Mouse (Mus musculus): ENCODE measurements at regions not wholly inside any gene's neighbourhood (a gene's known extent, or its start where the extent isn't known, plus 50 kb on each side); places are given as distances from the start of the nearest gene placed in this dataset.

GRCm38 (mm10) chr5:46005631-46006030 is 148.2 kb upstream of the Lcorl start:
- H3K27ac ChIP-seq (replicated peaks): no peak overlapping the region
- H3K9me3 ChIP-seq (replicated peaks): no peaks in the 10 kb centered on the region
- no peaks in the 10 kb centered on the region for H3K36me3 ChIP-seq
- H3K4me1 ChIP-seq: no peaks in the 10 kb centered on the region
- no peaks in the 10 kb centered on the region for H3K27me3 ChIP-seq (ENCODE audit: low read depth, poor library complexity, severe bottlenecking)
- no peak for DNase-seq (ENCODE audit: low spot score)
- H3K4me3 ChIP-seq: no peak overlapping the region
- WGBS: 86% methylated on average over 1 of the region's 1 CpGs

DNA sequence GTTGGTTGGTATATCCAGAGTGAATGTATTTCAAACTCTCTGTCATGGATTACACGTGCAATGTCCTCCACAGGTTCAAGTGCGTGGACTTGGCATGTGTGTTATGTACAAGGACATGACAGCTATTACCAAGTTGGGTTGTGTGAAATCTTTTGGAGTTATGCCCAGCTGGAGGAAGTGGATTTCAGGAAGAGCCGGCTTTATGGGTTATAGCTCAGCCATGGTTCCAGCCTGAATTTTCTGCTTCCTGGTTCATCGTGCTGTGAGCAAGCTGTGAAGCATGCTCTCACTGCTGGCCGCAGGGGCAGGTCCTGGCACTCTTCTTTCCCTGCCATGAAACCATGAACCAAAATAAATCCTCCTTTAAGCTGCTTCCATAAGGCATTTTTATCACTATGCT is 144.6 kb upstream of the Lcorl start:
- WGBS: 89% methylated on average over 5 of the region's 5 CpGs
- Histone ChIP-seq H3K27ac (replicated peaks) (no peak overlapping the region), H3K9me3 (replicated peaks) (no peaks in the 10 kb centered on the region), H3K36me3 (no peaks in the 10 kb centered on the region), H3K4me1 (no peaks in the 10 kb centered on the region), H3K4me3 (no peak overlapping the region), H3K27me3 (ENCODE audit: low read depth, poor library complexity, severe bottlenecking) (no peaks in the 10 kb centered on the region)
- no peak for DNase-seq (ENCODE audit: low spot score)

DNA sequence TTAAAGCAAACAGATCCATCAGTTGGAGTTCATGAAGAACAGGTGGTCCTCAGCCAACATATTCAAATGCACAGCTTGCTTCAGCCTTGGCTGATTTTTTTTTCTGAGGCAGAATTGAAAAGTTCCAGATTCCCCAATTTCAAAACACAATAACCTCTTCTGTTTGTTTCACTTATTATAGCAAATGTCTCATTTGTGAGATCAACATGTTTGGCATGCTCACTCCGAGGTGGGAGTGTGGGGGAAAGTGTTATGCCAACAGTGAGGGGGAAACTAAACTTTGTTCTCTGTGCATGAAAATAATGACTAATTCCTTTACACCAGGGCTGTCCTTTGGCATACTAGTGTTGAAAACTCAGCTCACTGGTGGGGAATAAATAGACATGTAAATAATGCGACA is 100.4 kb upstream of the Lcorl start:
- no peaks in the 10 kb centered on the region for H3K36me3 ChIP-seq
- WGBS: 87% methylated on average over 2 of the region's 2 CpGs
- no peak overlapping the region for H3K27ac ChIP-seq (replicated peaks)
- no peaks in the 10 kb centered on the region for H3K4me1 ChIP-seq
- H3K9me3 ChIP-seq (replicated peaks): no peaks in the 10 kb centered on the region
- no peak overlapping the region for H3K4me3 ChIP-seq
- DNase-seq (ENCODE audit: low spot score): no peak
- no peaks in the 10 kb centered on the region for H3K27me3 ChIP-seq (ENCODE audit: low read depth, poor library complexity, severe bottlenecking)

GRCm38 (mm10) chr5:45943970-45944369 is 86.6 kb upstream of the Lcorl start:
- H3K9me3 ChIP-seq (replicated peaks): no peaks in the 10 kb centered on the region
- H3K4me3 ChIP-seq: no peak overlapping the region
- no peaks in the 10 kb centered on the region for H3K27me3 ChIP-seq (ENCODE audit: low read depth, poor library complexity, severe bottlenecking)
- no peaks in the 10 kb centered on the region for H3K36me3 ChIP-seq
- no peak overlapping the region for H3K27ac ChIP-seq (replicated peaks)
- no peaks in the 10 kb centered on the region for H3K4me1 ChIP-seq
- WGBS: 86% methylated on average over 3 of the region's 3 CpGs
- no peak for DNase-seq (ENCODE audit: low spot score)

- WGBS: 79% methylated on average over 4 of the region's 4 CpGs
- no peak overlapping the region for H3K4me3 ChIP-seq
- no peaks in the 10 kb centered on the region for H3K4me1 ChIP-seq
- H3K9me3 ChIP-seq (replicated peaks): no peaks in the 10 kb centered on the region
- no peaks in the 10 kb centered on the region for H3K36me3 ChIP-seq
- no peak for DNase-seq (ENCODE audit: low spot score)
- H3K27ac ChIP-seq (replicated peaks): no peak overlapping the region
- no peaks in the 10 kb centered on the region for H3K27me3 ChIP-seq (ENCODE audit: low read depth, poor library complexity, severe bottlenecking)
Observed at GRCm38 (mm10) chr5:45932970-45933369, 75.6 kb upstream of the Lcorl start.

- Histone ChIP-seq H3K36me3 (no peaks in the 10 kb centered on the region), H3K27ac (replicated peaks) (no peak overlapping the region), H3K4me3 (no peak overlapping the region), H3K27me3 (ENCODE audit: low read depth, poor library complexity, severe bottlenecking) (no peaks in the 10 kb centered on the region), H3K4me1 (no peaks in the 10 kb centered on the region), H3K9me3 (replicated peaks) (no peaks in the 10 kb centered on the region)
- 89% methylated on average over 2 of the region's 2 CpGs for WGBS
- no peak for DNase-seq (ENCODE audit: low spot score)
Observed at GRCm38 (mm10) chr5:45931252-45931651, 73.8 kb upstream of the Lcorl start.

- no peaks in the 10 kb centered on the region for H3K4me1 ChIP-seq
- no peaks in the 10 kb centered on the region for H3K27me3 ChIP-seq (ENCODE audit: low read depth, poor library complexity, severe bottlenecking)
- no peaks in the 10 kb centered on the region for H3K9me3 ChIP-seq (replicated peaks)
- no peak overlapping the region for H3K27ac ChIP-seq (replicated peaks)
- 80% methylated on average over 9 of the region's 9 CpGs for WGBS
- no peak for DNase-seq (ENCODE audit: low spot score)
- no peak overlapping the region for H3K4me3 ChIP-seq
- no peaks in the 10 kb centered on the region for H3K36me3 ChIP-seq
Observed at GRCm38 (mm10) chr5:45925879-45926410, 68.5 kb upstream of the Lcorl start.

GRCm38 (mm10) chr5:45923907-45924594 is 66.6 kb upstream of the Lcorl start:
- no peaks in the 10 kb centered on the region for H3K9me3 ChIP-seq (replicated peaks)
- no peaks in the 10 kb centered on the region for H3K4me1 ChIP-seq
- no peaks in the 10 kb centered on the region for H3K36me3 ChIP-seq
- H3K4me3 ChIP-seq: no peak overlapping the region
- no peak for DNase-seq (ENCODE audit: low spot score)
- H3K27ac ChIP-seq (replicated peaks): no peak overlapping the region
- H3K27me3 ChIP-seq (ENCODE audit: low read depth, poor library complexity, severe bottlenecking): no peaks in the 10 kb centered on the region
- 89% methylated on average over 3 of the region's 3 CpGs for WGBS
